Mouse (Mus musculus): ENCODE measurements around the gene Mthfd1. TPM values are rescaled to one million over a fixed set of nuclear protein-coding genes. Genes with fewer than 3 reads are reported as not detected.

Mthfd1 gene
- total and polyA plus RNA-seq, 3 experiments, result 16.9 to 30.2 (median 27.4) TPM

- H3K9ac ChIP-seq (ENCODE audit: low read depth, low read length), result no peak overlapping the region
- H3K4me1 ChIP-seq (ENCODE audit: control insufficient read depth, insufficient read depth, low read length), result no peaks in the 10 kb centered on the region
- H3K79me2 ChIP-seq (replicated peaks; ENCODE audit: control insufficient read depth, insufficient read depth, low read length), result no peaks in the 10 kb centered on the region
- H3K36me3 ChIP-seq (ENCODE audit: control insufficient read depth, insufficient read depth, low read length), result no peaks in the 10 kb centered on the region
- TF ChIP-seq CTCF (IDR thresholded peaks at IDR 0.05) (no peak), POLR2A (IDR thresholded peaks at IDR 0.05; ENCODE audit: insufficient read depth, low read depth, low read length) (no peak), EP300 (IDR thresholded peaks at IDR 0.05; ENCODE audit: insufficient read depth, low read depth, low read length) (no peak)
- H3K27ac ChIP-seq, result no peak overlapping the region
- H3K4me3 ChIP-seq, result no peak overlapping the region
- WGBS, result 74% methylated on average over 8 of the region's 8 CpGs
- intact Hi-C loops (cut with DNase I), result no loop called here
- DNase-seq, result no peak
- no peaks in the 10 kb centered on the region for H3K27me3 ChIP-seq (ENCODE audit: control insufficient read depth, insufficient read depth, low read length)
Measured at GRCm38 (mm10) chr12:76244981-76245380, 10.1 kb upstream of the Mthfd1 start.

GRCm38 (mm10) chr12:76246646-76247045, 8.5 kb upstream of the Mthfd1 start, which contains the start of gene Tex21:
Tex21 (minus strand) TSS chr12:76246746.
- no peaks in the 10 kb centered on the region for H3K27me3 ChIP-seq (ENCODE audit: control insufficient read depth, insufficient read depth, low read length)
- no peak within 1 kb of the TSS for H3K4me3 ChIP-seq
- no peaks in the 10 kb centered on the region for H3K36me3 ChIP-seq (ENCODE audit: control insufficient read depth, insufficient read depth, low read length)
- H3K4me1 ChIP-seq (ENCODE audit: control insufficient read depth, insufficient read depth, low read length), result no peaks in the 10 kb centered on the region
- TF ChIP-seq CTCF (IDR thresholded peaks at IDR 0.05) (no peak), EP300 (IDR thresholded peaks at IDR 0.05; ENCODE audit: insufficient read depth, low read depth, low read length) (no peak), POLR2A (IDR thresholded peaks at IDR 0.05; ENCODE audit: insufficient read depth, low read depth, low read length) (no peak)
- no peak within 1 kb of the TSS for H3K27ac ChIP-seq
- 75% methylated on average over 6 of the region's 6 CpGs for WGBS
- intact Hi-C loops (cut with DNase I), result no loop called here
- no peaks in the 10 kb centered on the region for H3K79me2 ChIP-seq (replicated peaks; ENCODE audit: control insufficient read depth, insufficient read depth, low read length)
- DNase-seq, result no peak
- H3K9ac ChIP-seq (ENCODE audit: low read depth, low read length), result no peak within 1 kb of the TSS

GRCm38 (mm10) chr12:76253090-76253489, 2.0 kb upstream of the Mthfd1 start:
- Histone ChIP-seq H3K79me2 (replicated peaks; ENCODE audit: control insufficient read depth, insufficient read depth, low read length) (no peaks in the 10 kb centered on the region), H3K9ac (ENCODE audit: low read depth, low read length) (no peak overlapping the region), H3K27me3 (ENCODE audit: control insufficient read depth, insufficient read depth, low read length) (no peaks in the 10 kb centered on the region), H3K4me3 (no peak overlapping the region), H3K4me1 (ENCODE audit: control insufficient read depth, insufficient read depth, low read length) (peaks cover 4% of the 10 kb centered on the region), H3K27ac (no peak overlapping the region), H3K36me3 (ENCODE audit: control insufficient read depth, insufficient read depth, low read length) (no peaks in the 10 kb centered on the region)
- no peak for TF ChIP-seq EP300 (IDR thresholded peaks at IDR 0.05; ENCODE audit: insufficient read depth, low read depth, low read length)
- intact Hi-C loops (cut with DNase I), result no loop called here
- DNase-seq, result no peak
- WGBS, result 40% methylated on average over 1 of the region's 1 CpGs

GRCm38 (mm10) chr12:76253591-76253990, 1.5 kb upstream of the Mthfd1 start:
- TF ChIP-seq POLR2A (IDR thresholded peaks at IDR 0.05; ENCODE audit: insufficient read depth, low read depth, low read length) (no peak), CTCF (IDR thresholded peaks at IDR 0.05) (no peak), EP300 (IDR thresholded peaks at IDR 0.05; ENCODE audit: insufficient read depth, low read depth, low read length) (no peak)
- intact Hi-C loops (cut with DNase I), result no loop called here
- 68% methylated on average over 2 of the region's 2 CpGs for WGBS

GRCm38 (mm10) chr12:76253991-76254390, 1.1 kb upstream of the Mthfd1 start:
- H3K4me1 ChIP-seq (ENCODE audit: control insufficient read depth, insufficient read depth, low read length), result peaks cover 4% of the 10 kb centered on the region
- 72% methylated on average over 8 of the region's 8 CpGs for WGBS
- no peak for DNase-seq
- H3K27ac ChIP-seq, result no peak overlapping the region; the same call in 1 of the 2 replicates
- no peak overlapping the region for H3K9ac ChIP-seq (ENCODE audit: low read depth, low read length)
- H3K27me3 ChIP-seq (ENCODE audit: control insufficient read depth, insufficient read depth, low read length), result no peaks in the 10 kb centered on the region
- no peaks in the 10 kb centered on the region for H3K79me2 ChIP-seq (replicated peaks; ENCODE audit: control insufficient read depth, insufficient read depth, low read length)
- intact Hi-C loops (cut with DNase I), result no loop called here
- TF ChIP-seq POLR2A (IDR thresholded peaks at IDR 0.05; ENCODE audit: insufficient read depth, low read depth, low read length) (no peak), CTCF (IDR thresholded peaks at IDR 0.05) (no peak), EP300 (IDR thresholded peaks at IDR 0.05; ENCODE audit: insufficient read depth, low read depth, low read length) (no peak)
- H3K4me3 ChIP-seq, result no peak overlapping the region
- no peaks in the 10 kb centered on the region for H3K36me3 ChIP-seq (ENCODE audit: control insufficient read depth, insufficient read depth, low read length)

More at GRCm38 (mm10) chr12:76253591-76253990, 1.5 kb upstream of the Mthfd1 start:
- H3K9ac ChIP-seq (ENCODE audit: low read depth, low read length), result no peak overlapping the region
- no peaks in the 10 kb centered on the region for H3K79me2 ChIP-seq (replicated peaks; ENCODE audit: control insufficient read depth, insufficient read depth, low read length)
- DNase-seq, result no peak
- no peaks in the 10 kb centered on the region for H3K36me3 ChIP-seq (ENCODE audit: control insufficient read depth, insufficient read depth, low read length)
- no peak overlapping the region for H3K27ac ChIP-seq
- no peaks in the 10 kb centered on the region for H3K27me3 ChIP-seq (ENCODE audit: control insufficient read depth, insufficient read depth, low read length)
- H3K4me1 ChIP-seq (ENCODE audit: control insufficient read depth, insufficient read depth, low read length), result peaks cover 4% of the 10 kb centered on the region
- no peak overlapping the region for H3K4me3 ChIP-seq

GRCm38 (mm10) chr12:76255499-76255875, 389 bp downstream of the Mthfd1 start:
- H3K9ac ChIP-seq (ENCODE audit: low read depth, low read length), result peak overlapping the region; percentile 61
- no peak for DNase-seq

More at GRCm38 (mm10) chr12:76255499-76255875, 389 bp downstream of the Mthfd1 start:
- Histone ChIP-seq H3K79me2 (replicated peaks; ENCODE audit: control insufficient read depth, insufficient read depth, low read length) (no peaks in the 10 kb centered on the region), H3K36me3 (ENCODE audit: control insufficient read depth, insufficient read depth, low read length) (no peaks in the 10 kb centered on the region), H3K4me1 (ENCODE audit: control insufficient read depth, insufficient read depth, low read length) (peaks cover 4% of the 10 kb centered on the region), H3K27ac (peak overlapping the region; percentile 86), H3K4me3 (peak overlapping the region; percentile 87), H3K27me3 (ENCODE audit: control insufficient read depth, insufficient read depth, low read length) (no peaks in the 10 kb centered on the region)
- TF ChIP-seq POLR2A (IDR thresholded peaks at IDR 0.05; ENCODE audit: insufficient read depth, low read depth, low read length) (no peak), CTCF (IDR thresholded peaks at IDR 0.05) (no peak), EP300 (IDR thresholded peaks at IDR 0.05; ENCODE audit: insufficient read depth, low read depth, low read length) (no peak)
- under 1% methylated on average over 11 of the region's 11 CpGs for WGBS
- intact Hi-C loops (cut with DNase I), result no loop called here

Data from heart, adult 2 months (tissue).